8 mouse cellular contexts compared by ENCODE assay signal in genomic region chr4:153482459-153483338, GRCm38 (mm10). TPM values are rescaled to one million over a fixed set of nuclear protein-coding genes. Genes with fewer than 3 reads are reported as not detected.
DNase-seq lines count a peak whose midpoint lies in the region; ATAC-seq lines count a peak whose summit lies in the region.

Ajap1 (minus strand) TSS chr4:153482811.

- peaks cover 13% of the 10 kb centered on the region; the same call in 1 of the 2 replicates for H3K4me1 ChIP-seq in intestine, embryonic 16.5 days (ENCODE audit: control insufficient read depth, insufficient read depth, low read length)
- peaks cover 70% of the 10 kb centered on the region for H3K4me1 ChIP-seq in midbrain, embryonic 12.5 days

- peaks cover 65% of the 10 kb centered on the region for H3K27me3 ChIP-seq in intestine, embryonic 16.5 days (replicated peaks; ENCODE audit: control insufficient read depth, insufficient read depth, low read length)
- H3K27me3 ChIP-seq in midbrain, embryonic 12.5 days = peaks cover 90% of the 10 kb centered on the region

- no peaks in the 10 kb centered on the region for H3K36me3 ChIP-seq in intestine, embryonic 16.5 days (ENCODE audit: control insufficient read depth, insufficient read depth, low read length)
- H3K36me3 ChIP-seq in midbrain, embryonic 12.5 days = no peaks in the 10 kb centered on the region

- peak within 1 kb of the TSS; percentile 77 for H3K4me2 ChIP-seq in intestine, embryonic 16.5 days (ENCODE audit: low read depth, low read length)
- H3K4me2 ChIP-seq in midbrain, embryonic 12.5 days (replicated peaks) = peak within 1 kb of the TSS; percentile 97

- no peak within 1 kb of the TSS for H3K27ac ChIP-seq in intestine, embryonic 16.5 days (ENCODE audit: low read length)
- H3K27ac ChIP-seq in midbrain, embryonic 12.5 days (replicated peaks) = peak within 1 kb of the TSS; percentile 61

- DNase-seq in cerebellum, postnatal 10 days = peak; percentile 59 to 71
- no peak for DNase-seq in cerebellum, adult 8-10 months
- DNase-seq in thymus, postnatal 4 days = peak; percentile 19
- no peak for DNase-seq in thymus, adult 18-20 months
- DNase-seq in testis, postnatal 10 days (ENCODE audit: low spot score) = peak; percentile 51
- DNase-seq in urinary bladder, postnatal 10 days (ENCODE audit: low spot score) = no peak

- H3K9me3 ChIP-seq in intestine, embryonic 16.5 days (ENCODE audit: control insufficient read depth, low read length) = no peaks in the 10 kb centered on the region
- no peaks in the 10 kb centered on the region for H3K9me3 ChIP-seq in midbrain, embryonic 12.5 days

- no peak for ATAC-seq in intestine, embryonic 16.5 days
- peak; percentile 53 for ATAC-seq in midbrain, embryonic 12.5 days (ENCODE audit: low FRiP score, low read depth)

- H3K9ac ChIP-seq in intestine, embryonic 16.5 days (ENCODE audit: low read depth, low read length) = peak within 1 kb of the TSS; percentile 40; the same call in 1 of the 2 replicates
- peak within 1 kb of the TSS; percentile 74 for H3K9ac ChIP-seq in midbrain, embryonic 12.5 days (replicated peaks)

- H3K4me3 ChIP-seq in intestine, embryonic 16.5 days (ENCODE audit: low read length) = peak within 1 kb of the TSS; percentile 45
- H3K4me3 ChIP-seq in midbrain, embryonic 12.5 days = peak within 1 kb of the TSS; percentile 62

- under 1% methylated on average over 101 of the region's 114 CpGs for WGBS in intestine, embryonic 16.5 days
- WGBS in midbrain, embryonic 12.5 days = under 1% methylated on average over 80 of the region's 114 CpGs

RNA-seq across cellular contexts. Expression of gene Ajap1, which starts in this region (rescaled TPM):
- polyA plus RNA-seq in intestine, embryonic 16.5 days (2015; fragmentation: Nextera tagmentation; extraction: Ambion mirVana) = 0.40 and 1.1 TPM in 2 replicates
- polyA plus RNA-seq in midbrain, embryonic 12.5 days (2016; fragmentation: Nextera tagmentation; extraction: Ambion mirVana) = 2.7 and 3.3 TPM in 2 replicates

Comparison
In these comparisons a context has a peak if more than half of its experiments do, and no peak if none do; other contexts are left out.
1. DNase-seq: peak in cerebellum, postnatal 10 days (2 of 2), thymus, postnatal 4 days (single experiment) and testis, postnatal 10 days (single experiment); none in cerebellum, adult 8-10 months (single experiment), thymus, adult 18-20 months (0 of 2) and urinary bladder, postnatal 10 days (single experiment).